Mouse (Mus musculus) splenic B cell, adult 2 months (primary cell): Measurements from ENCODE around the gene D830030K20Rik.
"Not testable (repeated sequence)": the region's sequence is repeated elsewhere in the genome, so short reads cannot be mapped to it uniquely, and the experiment has no call there.

ENCODE experiments used
- DNase-seq: peaks from one replicate; pipeline ENCODE4 v3.0.0-alpha.2; 2011; ENCODE audit warnings: low read depth, low spot score
- H3K27me3 ChIP-seq: 2 replicates; pipeline ENCODE4 v1.6.1; 2012; ENCODE audit warnings: mild to moderate bottlenecking, low read length, moderate library complexity, mixed read lengths; ENCODE audit not compliant: control insufficient read depth, poor library complexity, insufficient read depth, severe bottlenecking
- H3K36me3 ChIP-seq: 2 replicates; pipeline ENCODE4 v1.6.1; 2012; ENCODE audit warnings: mild to moderate bottlenecking, low read length, moderate library complexity, mixed read lengths; ENCODE audit not compliant: control insufficient read depth, poor library complexity, insufficient read depth, severe bottlenecking

Gene D830030K20Rik

DNA sequence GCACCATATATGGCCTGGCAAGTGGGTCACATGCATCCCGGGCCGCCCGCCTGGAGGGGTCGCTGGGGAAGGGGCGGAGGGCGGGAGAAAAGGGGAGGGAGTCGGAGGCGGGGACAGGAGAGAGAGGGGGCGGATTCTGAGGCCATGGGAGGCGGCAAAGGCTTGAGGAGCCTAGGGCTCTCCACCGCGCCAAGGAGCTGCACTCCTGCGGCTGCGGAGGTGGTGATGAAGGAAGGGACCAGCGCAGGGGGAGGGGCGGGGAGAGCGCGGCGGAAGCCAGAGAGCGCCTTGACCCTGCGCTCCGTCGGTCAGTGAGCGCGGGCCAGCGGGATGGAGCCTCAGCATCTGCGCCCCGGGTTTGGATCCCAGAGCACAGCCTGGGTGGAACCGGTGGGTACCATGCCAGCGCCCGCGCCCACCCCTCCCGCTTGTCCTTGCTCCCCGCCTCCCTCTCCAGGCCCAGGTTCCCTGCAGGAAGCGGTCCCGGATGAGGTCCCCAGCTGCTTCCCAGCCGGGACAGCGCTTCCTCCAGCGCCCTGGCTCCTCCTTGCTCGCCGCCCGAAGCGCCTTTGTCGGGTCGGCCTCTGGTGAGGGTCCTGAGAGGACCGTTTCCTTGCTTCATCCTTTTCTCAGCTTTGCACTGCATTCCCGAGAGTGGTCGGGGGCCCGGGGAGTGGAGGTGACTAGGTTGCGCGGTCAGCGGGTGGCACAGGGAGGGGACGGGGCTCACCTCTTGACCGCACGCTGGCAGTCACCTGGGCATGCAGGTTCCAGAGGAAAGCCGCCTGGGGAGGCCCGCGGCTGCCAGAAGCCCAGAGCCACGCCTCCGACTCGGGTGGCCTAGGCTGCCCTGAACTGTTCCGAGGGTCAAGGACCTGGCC, at the start of gene D830030K20Rik:
Gene D830030K20Rik (plus strand): TSS at position 217 of the 881 bp plus-strand sequence.
- not testable (repeated sequence) for H3K36me3 ChIP-seq, DNase-seq, H3K27me3 ChIP-seq

DNA sequence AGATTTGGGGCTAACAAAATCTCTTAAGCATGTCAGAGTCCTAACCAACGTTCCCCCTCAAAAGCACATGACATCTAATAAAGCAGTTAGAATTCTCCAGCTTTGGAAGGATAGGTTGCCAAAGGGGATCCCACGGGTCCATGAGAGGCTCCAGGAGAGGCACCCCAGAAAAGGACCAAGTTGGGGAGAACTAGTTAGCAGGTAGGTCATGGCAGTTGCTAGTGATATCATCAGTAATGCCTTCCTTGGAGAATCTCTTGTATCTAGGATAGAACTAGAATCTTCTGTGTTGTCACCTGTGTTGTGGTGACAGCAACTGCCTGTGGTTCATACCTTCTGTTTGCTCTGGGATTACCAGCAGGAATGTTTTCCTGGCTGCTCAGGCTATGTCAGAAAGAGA, 20.3 kb upstream of the D830030K20Rik start, which contains the start of gene Gm5795:
Gene Gm5795 (plus strand): TSS at position 301 of the 400 bp plus-strand sequence.
- H3K36me3 ChIP-seq, DNase-seq, H3K27me3 ChIP-seq: not testable (repeated sequence)

DNA sequence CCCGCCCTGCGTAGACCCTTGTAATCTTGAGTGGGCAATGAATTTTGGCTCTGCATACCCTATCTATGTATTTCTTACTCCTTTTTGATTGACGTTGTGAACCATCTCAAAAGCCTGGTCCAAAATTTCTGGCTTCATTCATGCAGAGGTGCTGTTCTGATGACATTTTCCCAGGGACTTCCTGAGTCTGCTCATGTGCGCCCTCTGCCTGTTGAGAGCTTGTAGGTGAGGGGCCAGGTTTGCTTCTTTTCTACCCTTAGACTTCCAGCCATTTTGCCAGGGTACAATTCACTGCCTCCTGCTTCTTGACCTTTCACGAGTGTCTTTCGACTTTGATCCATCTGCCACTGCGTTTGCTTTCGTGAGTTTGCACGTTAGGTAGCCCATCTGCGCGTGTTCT, 1.1 kb downstream of the D830030K20Rik start:
- not testable (repeated sequence) for H3K36me3 ChIP-seq, H3K27me3 ChIP-seq, DNase-seq

DNA sequence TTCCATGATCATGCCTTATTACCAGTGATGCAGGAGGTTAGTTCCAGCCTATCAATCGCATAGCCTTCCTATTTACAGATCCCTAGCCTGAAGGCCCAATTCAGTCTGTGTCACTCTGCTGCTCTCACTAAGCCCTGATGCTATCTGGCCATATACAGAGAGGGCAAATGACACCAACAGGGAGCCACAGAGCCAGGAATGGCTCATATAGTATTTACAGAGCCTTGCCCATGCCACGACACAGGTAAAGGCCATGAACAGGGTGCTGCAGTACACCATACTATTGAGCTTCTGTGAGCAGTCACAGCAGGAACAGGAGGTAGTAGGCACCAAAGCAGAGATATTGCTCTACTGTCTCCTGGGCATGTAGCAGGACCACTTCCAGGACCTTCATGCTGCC, 54.2 kb downstream of the D830030K20Rik start:
- DNase-seq, H3K36me3 ChIP-seq, H3K27me3 ChIP-seq: not testable (repeated sequence)
